Mouse (Mus musculus) cerebellum, adult 9-10 months (tissue): ENCODE measurements at regions not wholly inside any gene's neighbourhood (a gene's known extent, or its start where the extent isn't known, plus 50 kb on each side); places are given as distances from the start of the nearest gene placed in this dataset.

Experiments used
- DNase-seq: peaks from one replicate; pipeline ENCODE4 v3.0.0; 2022

DNA sequence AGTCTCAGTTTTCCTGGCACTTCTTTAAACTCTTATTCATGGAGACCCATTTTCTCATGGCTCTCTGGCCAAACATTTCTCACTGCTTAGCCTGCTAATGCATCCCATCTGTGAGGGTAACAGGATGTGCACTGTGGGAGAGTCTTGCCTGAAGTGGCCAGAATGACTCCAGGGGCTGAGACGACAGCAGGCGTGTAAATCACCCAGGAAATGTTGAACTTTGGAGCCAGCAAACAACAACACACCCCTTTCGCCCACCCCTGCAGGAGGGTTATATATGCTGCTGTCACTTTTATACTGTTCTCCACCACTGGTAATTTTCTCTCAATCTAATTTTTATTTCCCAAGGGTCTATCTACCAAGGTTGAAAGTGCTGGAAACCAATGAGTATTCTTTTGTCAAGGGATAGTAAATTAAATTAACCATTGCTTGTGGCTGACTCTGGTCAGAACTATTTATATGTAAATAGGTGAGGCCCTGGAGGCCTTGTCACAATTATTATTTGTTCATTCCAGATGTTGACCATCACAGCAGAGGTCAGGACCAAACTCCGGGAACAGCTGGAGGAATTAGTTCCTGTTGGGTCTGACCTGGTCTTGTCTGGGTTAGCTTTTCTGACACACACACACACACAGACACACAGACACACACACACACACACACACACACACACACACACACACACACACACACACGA is 378.2 kb downstream of the Nucb2 start:
- DNase-seq, result no peak

DNA sequence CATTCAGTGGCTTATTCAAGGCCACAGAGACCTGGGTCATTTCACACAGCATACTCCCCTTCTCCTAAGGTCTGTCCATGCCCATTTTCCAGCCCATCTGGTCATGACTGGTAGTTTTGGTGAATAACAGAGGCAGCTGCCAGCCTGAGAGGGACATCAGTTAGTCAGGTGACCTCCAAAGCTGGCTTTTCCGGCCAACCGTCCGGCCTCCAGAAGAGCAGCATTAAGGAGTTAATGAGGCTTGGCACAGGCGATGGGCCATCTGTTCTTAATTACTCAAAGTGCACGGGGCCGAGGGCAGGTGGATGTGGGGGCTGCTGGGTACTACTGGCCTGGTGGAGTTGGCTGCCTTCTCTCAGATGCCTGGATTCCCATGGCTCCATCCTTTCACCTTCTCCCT is 389.7 kb downstream of the Nucb2 start:
- DNase-seq, result peak; percentile 21

DNA sequence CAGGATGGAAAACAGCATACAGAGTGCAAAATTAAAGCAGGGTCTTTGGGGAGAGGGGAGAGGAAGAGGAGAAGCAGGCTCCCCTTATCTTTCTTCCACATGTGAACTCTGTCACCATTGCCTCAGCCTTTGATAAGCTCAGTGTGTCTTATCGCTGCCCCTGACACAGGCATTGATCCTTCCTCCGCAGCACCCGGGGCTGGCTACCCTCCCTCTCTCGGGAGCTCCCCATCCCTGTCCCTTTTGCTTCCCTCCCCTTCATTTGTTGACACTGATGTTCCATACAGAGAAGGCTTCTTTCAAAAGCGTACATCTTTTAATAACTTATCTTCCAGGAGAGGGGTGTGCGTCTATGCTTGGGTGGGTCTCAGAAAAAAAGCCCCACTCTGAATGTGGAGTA is 411.6 kb downstream of the Nucb2 start:
- DNase-seq, result no peak

GRCm38 (mm10) chr7:116917921-116918670 is 413.9 kb downstream of the Nucb2 start:
- DNase-seq, result no peak

- no peak for DNase-seq
Observed at GRCm38 (mm10) chr7:116946448-116946847, 434.3 kb upstream of the Xylt1 start.

DNA sequence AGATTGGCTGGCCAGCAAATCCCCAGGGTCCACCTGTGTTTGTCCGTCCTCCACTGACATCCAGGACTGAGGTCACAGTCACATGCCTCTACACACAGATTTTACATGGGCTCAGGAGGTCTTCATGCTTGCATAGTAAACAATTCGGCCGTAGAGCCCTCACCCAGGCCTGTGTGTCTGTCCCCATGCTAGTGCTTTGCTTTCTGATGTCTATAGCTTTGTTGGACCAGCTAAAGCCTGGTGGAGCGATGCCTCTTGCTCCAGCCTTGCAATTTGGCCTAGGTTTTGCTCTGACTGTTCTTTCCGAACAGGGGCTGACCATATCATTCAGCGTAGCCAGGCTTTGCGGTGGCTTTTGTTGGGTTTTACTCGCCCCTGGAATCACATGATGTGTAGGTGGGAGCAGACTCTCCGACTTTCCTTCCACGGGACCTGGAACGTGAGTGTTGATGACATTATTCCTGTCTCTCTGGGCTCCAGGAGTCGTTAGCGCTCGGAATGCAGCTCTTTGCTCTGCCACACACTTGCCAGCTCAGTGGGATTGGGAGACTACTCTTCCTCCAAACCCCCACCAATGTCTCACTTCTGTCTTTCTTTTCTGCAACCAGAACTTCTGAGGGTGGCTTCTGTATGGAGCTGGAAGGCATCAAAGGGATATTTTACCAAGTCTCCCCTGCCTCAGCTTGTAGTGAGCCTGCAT is 421.4 kb upstream of the Xylt1 start:
- no peak for DNase-seq

GRCm38 (mm10) chr7:116963839-116964238 is 416.9 kb upstream of the Xylt1 start:
- no peak for DNase-seq

- DNase-seq, result no peak
Observed at GRCm38 (mm10) chr7:116991351-116991750, 389.4 kb upstream of the Xylt1 start.

DNA sequence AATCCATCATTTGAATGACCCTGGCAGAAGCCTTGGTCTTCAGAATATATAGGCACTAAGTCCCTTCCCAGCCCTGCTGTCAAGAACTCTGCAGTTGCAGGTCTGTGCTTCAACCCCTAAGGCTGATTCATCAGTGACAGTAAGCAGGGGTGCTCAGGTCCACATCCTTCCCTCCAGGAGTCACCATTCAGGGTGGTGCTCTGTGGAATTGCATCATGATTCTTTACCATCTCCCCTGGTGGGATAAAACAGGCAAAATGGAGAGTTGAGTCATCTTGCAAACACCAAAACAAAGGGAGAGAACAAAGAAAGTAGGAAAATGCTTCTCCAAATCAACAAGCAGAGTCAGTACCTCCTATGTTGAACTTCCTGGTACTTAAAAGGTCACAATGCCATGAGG is 388.6 kb upstream of the Xylt1 start:
- DNase-seq, result no peak

DNA sequence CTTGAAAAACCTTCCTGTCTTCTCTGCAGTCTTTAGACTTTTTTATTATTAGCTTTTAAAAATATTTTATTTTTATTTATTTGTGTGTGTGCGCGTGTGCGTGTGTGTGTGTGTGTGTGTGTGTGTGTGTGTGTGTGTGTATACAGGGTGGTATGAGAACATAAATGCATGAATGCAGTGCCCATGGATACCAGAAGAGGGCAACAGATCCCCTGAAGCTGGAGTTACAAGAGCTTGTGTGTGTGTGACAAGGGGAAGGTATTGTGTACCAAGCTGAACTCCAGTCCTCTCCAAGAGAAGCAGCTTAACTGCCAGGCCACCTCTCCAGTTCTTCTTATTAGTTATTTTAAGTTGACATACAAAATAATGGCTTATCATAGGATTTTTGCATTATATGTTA is 385.0 kb upstream of the Xylt1 start:
- DNase-seq, result no peak

DNA sequence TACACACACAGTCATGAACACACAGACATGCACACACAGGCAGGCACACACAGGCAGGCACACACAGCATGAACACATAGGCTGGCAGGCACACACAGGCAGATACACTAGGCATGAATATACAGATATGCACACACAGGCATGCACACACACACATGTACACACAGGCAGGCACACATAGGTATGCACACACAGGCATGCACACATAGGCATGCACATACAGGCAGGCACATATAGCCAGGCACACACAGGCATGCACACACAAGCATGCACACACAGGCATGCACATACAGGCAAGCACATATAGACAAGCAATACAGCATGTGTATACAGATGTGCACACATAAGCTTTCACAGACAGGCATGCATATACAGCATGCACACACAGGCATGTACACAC is 377.6 kb upstream of the Xylt1 start:
- no peak for DNase-seq

GRCm38 (mm10) chr7:117018349-117018748 is 362.4 kb upstream of the Xylt1 start:
- DNase-seq, result no peak

DNA sequence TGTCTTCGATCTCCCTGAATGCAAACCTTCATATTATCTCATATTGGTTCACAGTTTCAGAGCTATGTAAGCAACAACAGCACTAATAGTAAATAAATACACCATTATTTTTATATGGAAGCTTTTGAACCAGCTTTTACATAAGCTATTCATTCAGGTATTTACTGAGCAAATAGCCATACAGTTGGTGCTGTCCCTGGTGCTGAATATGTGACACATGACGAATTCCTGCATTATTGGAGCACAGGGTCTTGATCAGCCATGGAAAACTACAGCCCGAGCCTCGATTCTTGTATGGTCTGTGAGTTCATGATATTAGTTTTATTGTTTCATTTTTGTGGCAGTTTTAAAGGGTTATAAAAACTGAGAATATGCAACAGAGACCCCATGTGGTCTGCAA is 359.1 kb upstream of the Xylt1 start:
- no peak for DNase-seq

- no peak for DNase-seq
Observed at GRCm38 (mm10) chr7:117044926-117045325, 335.9 kb upstream of the Xylt1 start.

DNA sequence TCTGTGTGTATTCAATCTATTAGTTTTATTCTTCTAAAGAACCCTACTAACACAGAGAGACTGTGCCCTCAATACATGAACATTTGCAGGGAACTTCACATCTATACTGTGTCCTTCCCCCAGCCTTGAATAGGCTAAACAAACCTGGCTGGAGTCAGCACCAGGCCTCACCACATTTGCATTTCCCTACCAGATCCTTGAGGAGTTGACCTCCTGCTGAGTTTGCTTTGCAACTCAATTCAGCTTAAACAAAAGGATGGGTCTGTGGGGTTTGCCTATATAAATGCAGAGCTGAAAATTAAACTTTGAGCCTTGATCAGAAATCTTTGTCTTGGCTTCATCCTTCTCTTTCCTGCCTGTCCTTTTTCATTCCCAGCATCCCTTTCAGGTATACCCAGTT is 331.5 kb upstream of the Xylt1 start:
- DNase-seq, result no peak

GRCm38 (mm10) chr7:117065771-117066170 is 315.0 kb upstream of the Xylt1 start:
- DNase-seq, result no peak

DNA sequence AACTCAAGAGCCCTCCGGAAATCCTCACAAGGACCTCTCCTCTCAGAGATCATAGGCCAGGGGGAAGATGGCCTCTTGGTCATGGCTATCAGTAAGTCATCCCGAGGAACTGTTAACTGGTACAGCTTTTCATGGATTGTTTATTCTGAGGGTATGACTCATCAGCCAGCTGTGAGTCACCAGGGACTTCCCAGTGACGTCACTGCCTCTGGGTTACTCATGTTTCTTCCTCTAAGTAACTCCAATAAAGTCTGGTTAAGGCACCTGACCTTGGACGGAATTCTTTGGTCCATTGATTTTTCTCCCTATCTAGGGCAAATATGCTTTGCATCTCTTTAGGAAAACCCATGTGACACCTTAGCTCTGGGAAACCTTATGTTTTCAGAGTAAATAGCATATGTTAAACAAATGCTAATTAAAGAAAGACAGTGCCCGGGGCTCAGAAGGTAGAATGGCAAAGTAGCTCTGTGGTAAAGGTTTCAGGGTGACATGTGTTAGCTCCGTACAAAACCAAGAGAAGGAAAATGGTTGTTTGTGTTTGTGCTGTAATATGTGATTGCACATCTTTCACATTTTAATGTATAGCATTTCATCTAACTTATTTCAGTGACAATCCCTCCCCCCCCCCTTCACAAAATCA is 289.7 kb upstream of the Xylt1 start:
- no peak for DNase-seq

- DNase-seq, result no peak
Observed at GRCm38 (mm10) chr7:117092860-117093259, 287.9 kb upstream of the Xylt1 start.

DNA sequence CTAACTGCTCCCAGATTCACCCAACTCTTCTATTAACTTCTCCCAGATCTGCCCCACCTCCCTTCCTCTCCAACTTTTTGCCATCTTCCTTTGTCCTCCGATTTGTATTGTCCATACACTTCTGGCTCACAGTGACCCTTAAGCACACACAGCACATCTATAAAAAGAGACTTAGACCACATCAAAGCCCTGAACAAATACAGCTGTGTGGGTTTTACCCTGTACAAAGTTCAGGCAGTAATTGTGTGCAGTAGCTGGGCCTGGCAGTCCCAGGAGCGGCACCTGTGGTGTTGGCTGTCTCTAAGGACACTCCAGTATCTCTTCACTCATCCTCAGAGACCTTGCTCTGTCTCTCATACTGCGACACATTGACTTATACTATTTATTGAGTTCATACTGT is 283.2 kb upstream of the Xylt1 start:
- no peak for DNase-seq

DNA sequence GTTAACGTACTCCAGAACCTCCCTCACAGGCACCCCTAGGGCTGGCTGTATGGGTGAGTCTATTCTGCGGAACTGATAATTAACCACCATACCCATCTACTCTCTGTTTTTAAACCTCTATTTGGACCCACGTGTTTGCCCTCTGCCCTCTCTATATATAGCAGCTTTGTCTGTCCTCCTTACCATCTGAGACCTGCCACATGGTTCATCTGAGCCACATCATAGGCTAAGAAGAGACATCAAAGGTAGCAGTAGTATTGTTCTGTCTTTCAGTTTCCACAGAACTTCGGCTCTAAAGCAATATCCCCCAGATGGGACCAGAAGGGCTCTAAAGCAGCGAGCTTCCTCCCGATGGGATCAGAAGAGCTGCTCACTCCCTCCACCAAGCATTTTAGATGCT is 281.7 kb upstream of the Xylt1 start:
- DNase-seq, result no peak

GRCm38 (mm10) chr7:117103035-117103434 is 277.7 kb upstream of the Xylt1 start:
- DNase-seq, result no peak

DNA sequence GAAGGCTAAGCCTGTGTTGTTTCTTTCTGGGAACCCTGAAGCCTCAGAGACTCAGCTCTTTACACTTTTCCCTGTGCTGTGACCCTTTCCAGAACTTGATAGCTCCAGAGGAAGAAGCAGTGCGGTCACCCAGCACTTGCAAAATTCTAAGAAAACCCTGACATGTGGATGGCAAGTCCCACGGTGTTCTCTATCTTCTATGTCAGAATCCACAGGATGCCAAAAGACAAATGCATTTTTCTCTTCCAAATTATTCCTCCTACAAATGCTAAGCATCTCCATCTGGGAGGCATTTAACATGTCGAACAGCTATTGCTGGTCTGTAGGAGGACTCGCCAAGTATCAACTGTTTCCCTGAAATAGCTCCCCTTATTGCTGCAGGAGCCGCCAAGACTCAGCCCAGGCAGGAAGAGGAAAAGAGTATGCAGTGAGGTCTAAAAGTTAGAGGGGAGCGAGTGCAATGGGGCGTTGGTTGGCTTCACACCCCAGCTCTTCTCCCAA is 274.0 kb upstream of the Xylt1 start:
- no peak for DNase-seq

DNA sequence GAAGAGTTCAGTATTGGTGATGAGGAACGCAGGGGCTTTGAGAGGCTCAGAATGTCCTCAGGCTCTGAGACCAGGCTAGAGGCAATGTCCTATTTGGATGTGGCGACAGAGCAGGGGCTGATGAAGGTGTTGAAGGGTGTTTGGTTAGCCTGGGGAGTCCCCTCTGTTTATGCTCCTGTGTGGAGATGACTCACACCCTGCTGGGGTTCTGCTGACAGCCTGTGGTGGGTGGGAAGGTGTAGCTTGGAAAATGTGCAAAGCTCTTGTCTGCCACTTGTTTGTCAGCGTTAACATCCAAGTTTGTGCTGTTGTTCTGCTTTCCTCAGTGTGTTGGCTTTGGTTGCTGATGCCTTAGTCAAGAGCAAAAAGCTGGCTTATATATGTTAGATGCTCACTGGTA is 272.4 kb upstream of the Xylt1 start:
- no peak for DNase-seq
